Mouse (Mus musculus) G1E (cell line): ENCODE results near the gene Pfn1.

Experiments used
- CTCF ChIP-seq: IDR thresholded peaks from 2 replicates; pipeline ENCODE4 v1.5.1; 2012; ENCODE audit warnings: low read depth, low read length, inconsistent platforms, mixed read lengths
- GATA1 ChIP-seq: IDR thresholded peaks from 2 replicates; pipeline ENCODE4 v1.6.1; 2012; ENCODE audit warnings: borderline replicate concordance, low read length, inconsistent platforms, mixed read lengths
- GATA2 ChIP-seq: IDR thresholded peaks from 2 replicates; pipeline ENCODE4 v1.6.1; 2012; ENCODE audit warnings: low read depth, low read length, inconsistent platforms, borderline replicate concordance
- POLR2AphosphoS5 ChIP-seq: IDR thresholded peaks from 2 replicates; pipeline ENCODE4 v1.6.1; 2012; ENCODE audit warnings: low read depth, low read length, inconsistent platforms; ENCODE audit not compliant: insufficient replicate concordance
- TAL1 ChIP-seq: conservative IDR thresholded peaks from 2 replicates; pipeline ENCODE4 v1.6.1; 2012; ENCODE audit warnings: low read depth, low read length, inconsistent platforms, mixed read lengths

DNA sequence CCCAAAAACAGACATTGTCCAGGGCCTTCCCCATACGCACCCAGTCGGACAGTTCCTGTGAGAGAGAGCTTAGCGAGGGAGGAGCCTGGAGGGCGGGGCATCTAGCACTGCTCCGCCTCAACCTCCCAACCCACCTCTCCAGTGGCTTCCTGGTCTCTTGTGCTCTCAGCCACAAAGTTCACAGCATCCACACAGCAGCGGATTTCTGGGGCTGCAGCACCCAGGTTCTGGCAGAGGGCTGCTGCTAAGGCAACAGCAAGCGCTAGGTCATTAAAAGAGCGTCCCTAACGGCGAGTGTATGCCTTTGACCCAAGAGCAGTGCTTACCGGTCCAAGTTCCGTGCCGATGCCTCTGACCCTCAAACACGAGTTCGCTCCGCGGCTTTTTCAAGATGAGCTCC, 39.4 kb downstream of the Pfn1 start:
- TF ChIP-seq CTCF (no peak), TAL1 (no peak), GATA1 (no peak), POLR2AphosphoS5 (no peak), GATA2 (no peak)
